Mouse (Mus musculus) testis, adult 2 months (tissue): Measurements from ENCODE around the gene Sccpdh. TPM values are rescaled to one million over a fixed set of nuclear protein-coding genes. Genes with fewer than 3 reads are reported as not detected.

Experiments used
- H3K27ac ChIP-seq: fragments of 200-500 bp; 2 replicates; pipeline ENCODE4 v1.5.1; 2012; ENCODE audit warnings: low read depth, low read length; ENCODE audit not compliant: control insufficient read depth, insufficient read depth
- H3K27me3 ChIP-seq: fragments of 200-500 bp; 2 replicates; pipeline ENCODE4 v1.6.1; 2012; ENCODE audit warnings: mild to moderate bottlenecking, low read length, moderate library complexity; ENCODE audit not compliant: control insufficient read depth, insufficient read depth
- H3K36me3 ChIP-seq: fragments of 200-500 bp; 2 replicates; pipeline ENCODE4 v1.6.1; 2012; ENCODE audit warnings: mild to moderate bottlenecking, low read length; ENCODE audit not compliant: control insufficient read depth, insufficient read depth
- H3K4me1 ChIP-seq: fragments of 200-500 bp; 2 replicates; pipeline ENCODE4 v1.6.1; 2012; ENCODE audit warnings: low read length; ENCODE audit not compliant: control insufficient read depth, insufficient read depth
- H3K4me3 ChIP-seq: fragments of 200-500 bp; 2 replicates; pipeline ENCODE4 v1.5.1; 2012; ENCODE audit warnings: low read depth, mild to moderate bottlenecking, low read length, moderate library complexity, mixed read lengths; ENCODE audit not compliant: control insufficient read depth
- CTCF ChIP-seq: fragments of 200-500 bp; IDR thresholded peaks from 2 replicates; pipeline ENCODE4 v1.5.1; 2012; ENCODE audit warnings: low read depth, mild to moderate bottlenecking, inconsistent platforms, low read length, moderate library complexity; ENCODE audit not compliant: control insufficient read depth, insufficient read depth, insufficient replicate concordance
- POLR2A ChIP-seq: fragments of 200-500 bp; IDR thresholded peaks from 2 replicates; pipeline ENCODE4 v1.6.1; 2012; ENCODE audit warnings: low read depth, mild to moderate bottlenecking, inconsistent platforms, low read length, moderate library complexity; ENCODE audit not compliant: control insufficient read depth
- polyA plus RNA-seq: library from polyadenylated mRNA; depleted of rRNA; stranded (reverse); fragments of >200 nt; gene quantifications from 2 replicates; pipeline ENCODE4 v1.2.3, GENCODE M21; 2012

The Sccpdh gene
- polyA plus RNA-seq, 1 experiment, result 222 TPM

GRCm38 (mm10) chr1:179649324-179649723, 18.7 kb upstream of the Sccpdh start:
- peaks cover 6% of the 10 kb centered on the region for H3K4me1 ChIP-seq
- no peak overlapping the region for H3K4me3 ChIP-seq
- TF ChIP-seq CTCF (no peak), POLR2A (no peak)
- H3K27me3 ChIP-seq, result no peaks in the 10 kb centered on the region
- H3K36me3 ChIP-seq, result no peaks in the 10 kb centered on the region
- H3K27ac ChIP-seq, result no peak overlapping the region

GRCm38 (mm10) chr1:179650284-179650683, 17.7 kb upstream of the Sccpdh start:
- Histone ChIP-seq H3K27me3 (no peaks in the 10 kb centered on the region), H3K27ac (no peak overlapping the region)
- TF ChIP-seq POLR2A, result no peak
- TF ChIP-seq CTCF, result no peak

DNA sequence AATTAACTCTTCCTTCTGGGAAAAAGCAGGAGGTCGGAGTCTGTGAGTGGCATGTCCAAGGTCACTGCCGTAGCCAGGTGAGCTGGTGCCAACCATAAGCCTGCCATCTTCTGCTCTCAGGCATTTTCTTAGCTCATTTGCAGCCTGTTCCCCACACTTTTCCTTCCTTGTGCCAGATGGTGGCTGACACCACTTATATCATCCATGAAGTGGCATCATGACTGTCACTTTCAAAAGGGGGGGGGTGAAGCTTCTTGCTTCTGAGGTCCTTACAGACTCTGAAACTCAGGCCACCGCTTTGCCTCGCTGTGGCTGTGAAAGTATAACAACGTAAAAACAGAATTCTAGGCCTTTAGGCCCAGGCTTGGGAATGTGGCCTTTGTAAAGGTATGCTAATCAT, 16.8 kb upstream of the Sccpdh start:
- Histone ChIP-seq H3K27ac (no peak overlapping the region), H3K27me3 (no peaks in the 10 kb centered on the region), H3K4me1 (no peaks in the 10 kb centered on the region; the same call in 1 of the 2 replicates), H3K4me3 (no peak overlapping the region), H3K36me3 (no peaks in the 10 kb centered on the region)
- TF ChIP-seq POLR2A (no peak), CTCF (no peak)

More at GRCm38 (mm10) chr1:179650284-179650683, 17.7 kb upstream of the Sccpdh start:
- no peaks in the 10 kb centered on the region for H3K36me3 ChIP-seq
- no peak overlapping the region for H3K4me3 ChIP-seq
- peaks cover 3% of the 10 kb centered on the region for H3K4me1 ChIP-seq

- Histone ChIP-seq H3K4me3 (no peak overlapping the region), H3K4me1 (peaks cover 2% of the 10 kb centered on the region; the same call in 1 of the 2 replicates), H3K27ac (no peak overlapping the region), H3K27me3 (no peaks in the 10 kb centered on the region), H3K36me3 (no peaks in the 10 kb centered on the region)
- TF ChIP-seq CTCF, result no peak
- TF ChIP-seq POLR2A, result no peak
Measured at GRCm38 (mm10) chr1:179663065-179663464, 4.9 kb upstream of the Sccpdh start.

GRCm38 (mm10) chr1:179664309-179664930, 3.6 kb upstream of the Sccpdh start:
- Histone ChIP-seq H3K27ac (no peak overlapping the region), H3K27me3 (no peaks in the 10 kb centered on the region), H3K4me3 (no peak overlapping the region), H3K36me3 (no peaks in the 10 kb centered on the region), H3K4me1 (peaks cover 7% of the 10 kb centered on the region)
- TF ChIP-seq POLR2A, result no peak
- no peak for TF ChIP-seq CTCF

DNA sequence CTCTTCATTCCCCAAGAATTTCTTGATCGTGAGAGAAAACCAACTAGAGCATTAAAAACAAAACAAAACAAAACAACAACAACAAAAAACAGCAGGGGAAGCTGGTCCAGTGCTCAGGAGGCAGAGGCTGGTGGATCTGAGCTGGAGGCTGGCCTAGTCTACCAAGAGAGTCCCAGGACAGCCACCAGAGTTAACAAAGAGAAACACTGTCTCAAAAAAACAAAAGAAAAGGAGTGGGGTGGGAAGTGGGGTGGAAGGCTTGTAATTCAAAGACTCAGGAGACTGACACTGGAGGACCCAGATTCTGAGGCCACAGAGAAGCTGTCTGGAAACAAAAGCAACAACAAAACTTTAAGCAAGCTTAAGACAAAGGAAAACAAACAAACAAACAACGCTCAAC, 1.0 kb upstream of the Sccpdh start:
- Histone ChIP-seq H3K36me3 (no peaks in the 10 kb centered on the region), H3K4me3 (no peak overlapping the region; the same call in 1 of the 2 replicates), H3K4me1 (peaks cover 7% of the 10 kb centered on the region), H3K27me3 (no peaks in the 10 kb centered on the region), H3K27ac (peak overlapping the region; percentile 10)
- TF ChIP-seq CTCF (no peak), POLR2A (no peak)

DNA sequence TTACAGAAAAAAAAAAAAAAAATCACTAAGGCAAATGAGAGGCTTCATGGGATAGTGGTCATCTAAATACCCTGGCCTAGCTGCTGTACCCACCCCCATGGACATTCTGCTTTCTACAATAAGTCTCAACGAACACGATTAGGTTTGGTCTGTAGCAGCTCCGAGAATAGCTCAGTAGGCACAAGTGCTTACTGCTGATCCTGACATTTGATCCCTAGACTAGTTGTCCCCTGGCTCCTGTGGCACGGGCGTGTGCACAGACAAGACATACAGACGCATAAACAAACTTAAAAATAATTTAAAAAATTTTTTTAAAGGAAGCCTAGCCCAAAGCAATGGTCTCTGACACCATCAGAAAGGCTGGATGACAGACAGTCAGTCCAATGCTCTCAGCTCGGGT, 560 bp upstream of the Sccpdh start:
- Histone ChIP-seq H3K36me3 (no peaks in the 10 kb centered on the region), H3K27me3 (no peaks in the 10 kb centered on the region), H3K4me1 (peaks cover 7% of the 10 kb centered on the region), H3K4me3 (peak overlapping the region; percentile 93), H3K27ac (peak overlapping the region; percentile 95)
- TF ChIP-seq CTCF (no peak), POLR2A (no peak)
